Mouse (Mus musculus) limb, embryonic 14.5 days (tissue): ENCODE measurements around the gene Gm8251. TPM values are rescaled to one million over a fixed set of nuclear protein-coding genes. Genes with fewer than 3 reads are reported as not detected.

Experiments
- ATAC-seq: fragments of 200-750 bp; cut with Nextera tagmentation; 2 replicates; pipeline ENCODE4 v1.8.0; 2017; ENCODE audit warnings: low read depth, moderate number of reproducible peaks, moderate TSS enrichment; ENCODE audit not compliant: low FRiP score
- DNase-seq: peaks from one replicate; pipeline ENCODE4 v3.0.0-alpha.2; 2015; ENCODE audit warnings: low spot score
- H3K27ac ChIP-seq: fragments of 300-500 bp; sonication (generic); replicated peaks from 2 replicates; pipeline ENCODE4 v1.5.1; 2014; ENCODE audit warnings: low read depth, mild to moderate bottlenecking, low read length, moderate library complexity, mixed read lengths
- H3K27me3 ChIP-seq: fragments of 300-500 bp; sonication (generic); 2 replicates; pipeline ENCODE4 v1.6.1; 2014; ENCODE audit warnings: low read length, mixed read lengths; ENCODE audit not compliant: control insufficient read depth, insufficient read depth
- H3K36me3 ChIP-seq: fragments of 300-500 bp; sonication (generic); 2 replicates; pipeline ENCODE4 v1.6.1; 2014; ENCODE audit warnings: mild to moderate bottlenecking, low read length, moderate library complexity, mixed read lengths; ENCODE audit not compliant: control insufficient read depth, insufficient read depth
- H3K4me1 ChIP-seq: fragments of 300-500 bp; sonication (generic); 2 replicates; pipeline ENCODE4 v1.6.1; 2014; ENCODE audit warnings: antibody characterized with exemption, low read length, mixed read lengths; ENCODE audit not compliant: control insufficient read depth, insufficient read depth
- H3K4me2 ChIP-seq: fragments of 300-500 bp; sonication (generic); replicated peaks from 2 replicates; pipeline ENCODE4 v1.6.1; 2014; ENCODE audit warnings: low read depth, mild to moderate bottlenecking, low read length, moderate library complexity; ENCODE audit not compliant: severe bottlenecking
- H3K4me3 ChIP-seq: fragments of 300-500 bp; sonication (generic); replicated peaks from 2 replicates; pipeline ENCODE4 v1.5.1; 2014; ENCODE audit warnings: low read length
- H3K9ac ChIP-seq: fragments of 300-500 bp; sonication (generic); 2 replicates; pipeline ENCODE4 v1.6.1; 2014; ENCODE audit warnings: mild to moderate bottlenecking, low read depth, low read length, moderate library complexity; ENCODE audit not compliant: severe bottlenecking
- H3K9me3 ChIP-seq: fragments of 300-500 bp; sonication (generic); 2 replicates; pipeline ENCODE4 v1.6.1; 2016; ENCODE audit warnings: low read length; ENCODE audit not compliant: control insufficient read depth
- POLR2A ChIP-seq: fragments of 200-500 bp; IDR thresholded peaks from 2 replicates; pipeline ENCODE4 v1.8.0; 2012; ENCODE audit warnings: inconsistent platforms, mild to moderate bottlenecking, moderate library complexity, borderline replicate concordance; ENCODE audit not compliant: insufficient read depth, insufficient read length; ENCODE audit errors: extremely low read depth
- WGBS: fragments of 180-500 bp; shearing (Covaris S2); extraction: QIAGEN DNeasy Blood & Tissue Kit; methylation state at CpG from one replicate; pipeline ENCODE4 v1.1.7; 2014; 5-methylcytosine and 5-hydroxymethylcytosine counted together
- polyA plus RNA-seq, 2 experiments: library from polyadenylated mRNA; depleted of rRNA in 1 of 2; stranded (reverse) in 1 of 2; unstranded in 1 of 2; fragments of >200 nt; fragmentation: Nextera tagmentation in 1 of 2; extraction: Ambion mirVana in 1 of 2; gene quantifications; 2 replicates each; pipeline versions ENCODE4 v1.2.1 to v1.2.3; 2012 to 2014

Gm8251 gene
- polyA plus RNA-seq, 2 experiments, result 0.08 to 0.19 TPM

GRCm38 (mm10) chr1:44032948-44033347 is 28.8 kb downstream of the Gm8251 start:
- H3K9ac ChIP-seq, result no peak overlapping the region
- no peaks in the 10 kb centered on the region for H3K4me1 ChIP-seq
- H3K4me3 ChIP-seq, result no peak overlapping the region
- WGBS, result 87% methylated on average over 5 of the region's 5 CpGs
- no peaks in the 10 kb centered on the region for H3K36me3 ChIP-seq
- H3K4me2 ChIP-seq, result no peak overlapping the region
- no peak for ATAC-seq
- no peak for DNase-seq
- no peak for TF ChIP-seq POLR2A
- H3K27me3 ChIP-seq, result no peaks in the 10 kb centered on the region
- H3K27ac ChIP-seq, result no peak overlapping the region
- no peaks in the 10 kb centered on the region for H3K9me3 ChIP-seq

- no peak overlapping the region for H3K27ac ChIP-seq
- no peak overlapping the region for H3K4me2 ChIP-seq
- no peak overlapping the region for H3K9ac ChIP-seq
- DNase-seq (no peak), ATAC-seq (no peak)
- TF ChIP-seq POLR2A, result no peak
- no peaks in the 10 kb centered on the region for H3K9me3 ChIP-seq
- no peaks in the 10 kb centered on the region for H3K36me3 ChIP-seq
- WGBS, result 77% methylated on average over 2 of the region's 2 CpGs
- no peaks in the 10 kb centered on the region for H3K4me1 ChIP-seq
- H3K27me3 ChIP-seq, result no peaks in the 10 kb centered on the region
- no peak overlapping the region for H3K4me3 ChIP-seq
Measured at GRCm38 (mm10) chr1:44032213-44032612, 29.5 kb downstream of the Gm8251 start.

- whole genome bisulfite sequencing, result 84% methylated on average over 1 of the region's 1 CpGs
- DNase-seq, result no peak
Measured at GRCm38 (mm10) chr1:44027651-44028050, 34.1 kb downstream of the Gm8251 start.

GRCm38 (mm10) chr1:44022656-44023055 is 39.1 kb downstream of the Gm8251 start:
- TF ChIP-seq POLR2A, result no peak
- no peaks in the 10 kb centered on the region for H3K27me3 ChIP-seq
- H3K36me3 ChIP-seq, result no peaks in the 10 kb centered on the region
- DNase-seq (no peak), ATAC-seq (no peak)
- H3K9me3 ChIP-seq, result no peaks in the 10 kb centered on the region
- no peak overlapping the region for H3K4me3 ChIP-seq
- no peak overlapping the region for H3K4me2 ChIP-seq
- no peak overlapping the region for H3K27ac ChIP-seq
- no peak overlapping the region for H3K9ac ChIP-seq
- WGBS, result 96% methylated on average over 1 of the region's 1 CpGs
- 0 out of 2 replicates have a peak, but pooled peaks cover 3% of the 10 kb centered on the region for H3K4me1 ChIP-seq

More at GRCm38 (mm10) chr1:44027651-44028050, 34.1 kb downstream of the Gm8251 start:
- no peak overlapping the region for H3K9ac ChIP-seq
- no peak for TF ChIP-seq POLR2A
- H3K4me1 ChIP-seq, result no peaks in the 10 kb centered on the region
- H3K27me3 ChIP-seq, result no peaks in the 10 kb centered on the region
- H3K27ac ChIP-seq, result no peak overlapping the region
- no peaks in the 10 kb centered on the region for H3K36me3 ChIP-seq
- no peak for ATAC-seq
- no peak overlapping the region for H3K4me2 ChIP-seq
- H3K9me3 ChIP-seq, result no peaks in the 10 kb centered on the region
- H3K4me3 ChIP-seq, result no peak overlapping the region

DNA sequence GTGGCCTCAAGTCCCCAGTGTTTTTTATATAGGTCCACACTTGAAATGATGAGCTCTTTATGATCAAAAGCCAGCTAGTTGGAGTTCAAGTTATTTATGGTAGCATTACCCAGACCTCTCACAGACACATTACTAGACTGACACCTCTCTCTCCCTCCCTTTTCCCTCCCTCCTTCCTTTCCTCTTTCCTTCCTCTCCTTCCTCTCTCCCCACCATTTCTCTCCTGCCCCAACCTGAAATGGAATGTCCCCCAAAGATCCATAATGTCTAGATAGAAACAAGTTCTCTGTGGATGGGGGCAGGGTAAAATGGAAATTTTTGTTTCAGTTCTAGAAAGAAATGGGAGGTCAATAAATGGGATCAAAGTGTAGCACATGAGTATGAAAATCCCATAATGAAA is 41.8 kb downstream of the Gm8251 start, which contains the start of gene Mettl21c:
TSS of gene Mettl21c (minus strand) at position 101 of the 400 bp plus-strand sequence.
- DNase-seq (no peak), ATAC-seq (no peak)
- Histone ChIP-seq H3K4me2 (no peak within 1 kb of the TSS), H3K9ac (no peak within 1 kb of the TSS), H3K27me3 (no peaks in the 10 kb centered on the region), H3K27ac (no peak within 1 kb of the TSS), H3K9me3 (no peaks in the 10 kb centered on the region), H3K4me1 (0 out of 2 replicates have a peak, but pooled peaks cover 3% of the 10 kb centered on the region), H3K36me3 (no peaks in the 10 kb centered on the region), H3K4me3 (no peak within 1 kb of the TSS)
- no peak for TF ChIP-seq POLR2A

DNA sequence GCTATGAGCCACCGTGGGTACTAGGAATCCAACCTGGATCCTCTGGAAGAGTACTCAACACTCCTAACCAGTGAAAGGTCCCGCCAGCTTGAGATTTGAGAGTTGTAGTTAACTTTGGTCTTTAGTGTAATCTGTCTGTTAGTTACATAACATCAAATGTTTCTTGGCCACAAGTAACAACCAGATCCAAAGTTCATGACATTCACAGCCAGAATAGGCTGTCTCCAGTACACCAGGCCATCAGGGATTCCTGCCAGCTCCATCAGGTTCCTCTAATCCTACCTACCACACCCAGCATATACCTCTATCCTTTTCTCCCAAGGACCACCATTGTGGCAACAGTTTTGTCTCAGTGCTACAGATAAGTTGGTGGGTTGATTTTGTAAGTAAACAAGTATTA is 46.2 kb downstream of the Gm8251 start:
- no peak for TF ChIP-seq POLR2A
- no peak overlapping the region for H3K9ac ChIP-seq
- H3K4me2 ChIP-seq, result no peak overlapping the region
- H3K4me3 ChIP-seq, result no peak overlapping the region
- DNase-seq (no peak), ATAC-seq (no peak)
- no peaks in the 10 kb centered on the region for H3K36me3 ChIP-seq
- whole genome bisulfite sequencing, result 91% methylated on average over 2 of the region's 2 CpGs
- H3K27me3 ChIP-seq, result no peaks in the 10 kb centered on the region
- no peak overlapping the region for H3K27ac ChIP-seq
- no peaks in the 10 kb centered on the region for H3K9me3 ChIP-seq
- H3K4me1 ChIP-seq, result 0 out of 2 replicates have a peak, but pooled peaks cover 2% of the 10 kb centered on the region

Other genes starting within 250 kb of the Gm8251 start
- gene Uxs1, start 234.1 kb downstream of the Gm8251 start, polyA plus RNA-seq (2012; rRNA removed), result 50.6 and 54.3 TPM in 2 replicates
- gene Uxs1, start 234.1 kb downstream of the Gm8251 start, polyA plus RNA-seq (2014; fragmentation: Nextera tagmentation; extraction: Ambion mirVana), result 31.6 and 33.9 TPM in 2 replicates
- gene Tpp2, start 128.3 kb downstream of the Gm8251 start, polyA plus RNA-seq (2012; rRNA removed), result 23.4 and 27.3 TPM in 2 replicates
- 49.6 and 53.0 TPM in 2 replicates for gene Tpp2, start 128.3 kb downstream of the Gm8251 start, polyA plus RNA-seq (2014; fragmentation: Nextera tagmentation; extraction: Ambion mirVana)
- gene Mettl21c, start 41.9 kb downstream of the Gm8251 start, polyA plus RNA-seq (2012; rRNA removed), result 0.33 and 0.62 TPM in 2 replicates
- gene Mettl21c, start 41.9 kb downstream of the Gm8251 start, polyA plus RNA-seq (2014; fragmentation: Nextera tagmentation; extraction: Ambion mirVana), result 0.61 and 1.4 TPM in 2 replicates
- gene Tex30, start 40.5 kb upstream of the Gm8251 start, polyA plus RNA-seq (2012; rRNA removed), result 29.8 and 31.5 TPM in 2 replicates
- 71.7 and 73.2 TPM in 2 replicates for gene Tex30, start 40.5 kb upstream of the Gm8251 start, polyA plus RNA-seq (2014; fragmentation: Nextera tagmentation; extraction: Ambion mirVana)
- gene Kdelc1, start 56.9 kb upstream of the Gm8251 start, polyA plus RNA-seq (2012; rRNA removed), result 64.7 and 68.3 TPM in 2 replicates
- gene Kdelc1, start 56.9 kb upstream of the Gm8251 start, polyA plus RNA-seq (2014; fragmentation: Nextera tagmentation; extraction: Ambion mirVana), result 69.7 and 77.6 TPM in 2 replicates
- 13.3 and 15.3 TPM in 2 replicates for gene Bivm, start 57.0 kb upstream of the Gm8251 start, polyA plus RNA-seq (2012; rRNA removed)
- 17.9 and 19.5 TPM in 2 replicates for gene Bivm, start 57.0 kb upstream of the Gm8251 start, polyA plus RNA-seq (2014; fragmentation: Nextera tagmentation; extraction: Ambion mirVana)
- 18.4 and 23.4 TPM in 2 replicates for gene Ercc5, start 85.8 kb upstream of the Gm8251 start, polyA plus RNA-seq (2012; rRNA removed)
- gene Ercc5, start 85.8 kb upstream of the Gm8251 start, polyA plus RNA-seq (2014; fragmentation: Nextera tagmentation; extraction: Ambion mirVana), result 25.2 and 28.2 TPM in 2 replicates
- gene Mettl21e, start 157.0 kb upstream of the Gm8251 start, polyA plus RNA-seq (2012; rRNA removed), result 0.03 and 0.04 TPM in 2 replicates
- 0.08 TPM in 1 of 2 replicates, not detected in the other for gene Mettl21e, start 157.0 kb upstream of the Gm8251 start, polyA plus RNA-seq (2014; fragmentation: Nextera tagmentation; extraction: Ambion mirVana)